Mouse (Mus musculus) retina, postnatal 7 days (tissue): ENCODE results near the gene Cxcl17.

Experiments
- DNase-seq: peaks from one replicate; pipeline ENCODE4 v3.0.0-alpha.2; 2012; ENCODE audit warnings: low read depth, low spot score

Gene Cxcl17

DNA sequence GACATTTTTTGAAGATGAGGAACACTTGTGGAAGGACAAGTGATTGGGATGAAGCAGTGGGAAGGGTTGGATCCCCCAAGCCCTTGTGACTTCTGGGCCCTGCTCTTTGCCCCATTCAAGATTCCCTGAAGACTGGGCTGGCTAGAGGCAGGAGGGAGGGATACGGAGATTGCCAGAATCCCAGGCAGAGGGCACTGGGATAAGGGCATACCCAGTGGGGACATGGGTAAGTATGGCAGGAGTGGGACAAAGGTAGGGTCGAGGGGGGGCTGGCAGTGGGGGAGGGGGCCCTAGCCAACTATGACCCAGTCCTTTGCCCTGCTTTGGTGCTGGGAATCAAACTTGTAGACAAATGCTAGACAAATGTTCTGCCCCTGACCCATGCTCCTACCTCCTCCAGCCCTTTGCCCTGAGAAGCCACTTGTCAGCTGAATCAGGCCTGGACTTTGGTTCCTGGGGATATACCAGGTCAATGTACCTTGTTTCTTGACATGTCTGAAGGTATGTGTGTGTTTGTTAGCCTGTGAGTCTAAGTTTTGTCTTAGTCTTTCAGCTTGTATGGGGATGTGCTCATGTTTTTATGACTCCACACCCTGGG lies 20.7 kb downstream of the Cxcl17 start:
- DNase-seq = no peak

DNA sequence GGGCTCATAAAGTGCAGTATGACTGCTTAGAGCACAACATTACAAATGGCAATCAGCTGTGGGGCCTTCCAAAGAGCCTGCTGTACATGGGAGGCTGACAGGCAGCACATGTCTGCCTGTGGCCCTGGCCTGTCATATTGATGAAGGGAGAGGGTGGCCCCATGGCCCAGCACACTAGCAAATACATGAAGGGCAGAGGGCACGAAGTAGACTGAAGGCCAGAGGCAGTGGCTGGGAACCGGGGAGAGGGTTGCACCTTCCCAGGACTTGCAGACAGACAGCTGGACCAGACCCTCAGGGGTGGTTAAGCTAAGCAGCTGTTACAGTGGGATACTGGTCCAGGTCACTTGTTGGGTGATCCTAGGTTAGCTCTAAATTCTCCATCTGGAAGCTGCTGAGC lies 21.7 kb downstream of the Cxcl17 start:
- no peak for DNase-seq

DNA sequence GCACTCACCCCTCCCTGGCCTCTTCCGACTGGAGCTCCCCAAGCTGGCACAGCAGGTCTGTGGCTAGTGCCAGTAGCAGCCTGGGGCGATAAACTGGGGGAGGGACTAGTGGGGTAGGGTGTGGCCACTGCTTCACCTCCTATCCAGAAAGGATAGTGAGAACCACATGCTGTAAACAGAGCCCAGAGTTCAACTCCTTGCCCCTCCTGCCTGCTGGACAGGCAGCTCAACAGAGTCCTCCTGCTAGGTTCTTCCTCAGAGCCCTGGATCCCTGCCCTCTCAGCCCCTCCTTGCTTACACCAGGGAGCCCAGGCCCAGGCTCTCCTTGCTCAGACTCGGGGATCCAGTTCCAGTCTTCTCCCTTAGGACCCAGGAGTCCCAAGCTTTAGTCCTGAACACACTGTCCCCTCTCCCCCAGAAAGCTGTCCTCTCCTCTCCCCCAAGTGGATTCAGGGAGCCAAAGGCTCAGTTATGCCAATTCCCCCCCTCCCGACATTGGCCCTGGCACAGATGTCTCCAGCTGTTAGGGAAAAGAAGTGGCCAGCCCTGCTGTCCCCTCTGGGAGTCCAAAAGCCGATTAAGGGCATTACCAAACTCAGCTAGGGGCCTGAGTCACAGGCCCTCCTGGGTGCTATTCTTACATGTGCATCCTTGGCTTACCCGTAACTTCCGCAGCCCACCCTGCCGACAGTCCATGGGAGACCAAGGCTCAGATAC lies 22.5 kb downstream of the Cxcl17 start:
- DNase-seq = no peak

DNA sequence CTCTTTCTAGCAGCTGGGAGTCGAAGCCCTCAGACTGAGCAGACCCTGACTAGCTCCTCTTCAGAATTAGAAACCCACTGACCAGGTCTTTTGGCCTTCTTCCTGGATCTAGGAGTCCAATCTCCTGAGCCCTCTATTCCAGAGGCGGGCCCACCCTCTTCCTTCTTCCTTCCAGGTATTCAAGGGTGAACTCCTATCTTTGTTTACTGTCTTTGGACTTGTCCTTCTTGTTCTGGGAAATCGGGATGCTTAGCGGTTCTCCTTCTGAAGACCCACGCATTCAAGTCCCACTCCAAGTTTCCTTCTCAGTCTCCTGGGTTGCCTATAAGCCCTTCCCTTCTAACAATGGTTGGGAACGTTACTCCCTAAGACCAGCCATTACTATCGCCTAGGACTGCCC lies 23.8 kb downstream of the Cxcl17 start:
- no peak for DNase-seq

DNA sequence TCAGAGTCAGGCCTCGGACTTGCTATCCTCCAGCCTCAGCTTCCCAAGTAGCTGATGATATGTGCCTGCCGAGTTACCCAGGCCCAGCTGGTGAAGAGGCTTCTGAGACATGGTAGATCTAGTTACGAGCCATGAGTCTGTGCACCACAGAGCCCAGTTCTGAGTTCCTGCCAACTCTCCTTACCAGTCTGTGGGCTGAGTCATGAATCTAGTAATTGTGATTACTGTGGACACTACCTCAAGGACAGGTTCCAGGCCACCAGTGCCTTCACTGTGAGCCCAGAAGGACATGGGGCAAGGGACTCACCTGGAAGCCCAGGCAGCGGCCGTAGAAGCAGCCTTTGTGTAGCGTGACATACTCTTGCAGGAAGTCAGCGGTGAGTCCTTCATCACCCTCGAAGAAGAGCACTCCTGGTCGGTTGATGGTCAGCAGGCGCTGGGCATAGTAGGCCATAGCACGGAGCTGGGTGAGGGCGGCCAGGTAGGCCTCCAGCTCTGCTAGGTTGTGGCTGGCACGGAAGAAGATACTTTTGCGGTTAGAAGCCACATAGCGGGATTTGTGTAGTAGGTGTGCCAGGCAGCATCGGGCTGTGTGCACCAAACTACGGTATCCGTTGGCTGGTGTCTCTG lies 24.8 kb downstream of the Cxcl17 start:
- DNase-seq = no peak

DNA sequence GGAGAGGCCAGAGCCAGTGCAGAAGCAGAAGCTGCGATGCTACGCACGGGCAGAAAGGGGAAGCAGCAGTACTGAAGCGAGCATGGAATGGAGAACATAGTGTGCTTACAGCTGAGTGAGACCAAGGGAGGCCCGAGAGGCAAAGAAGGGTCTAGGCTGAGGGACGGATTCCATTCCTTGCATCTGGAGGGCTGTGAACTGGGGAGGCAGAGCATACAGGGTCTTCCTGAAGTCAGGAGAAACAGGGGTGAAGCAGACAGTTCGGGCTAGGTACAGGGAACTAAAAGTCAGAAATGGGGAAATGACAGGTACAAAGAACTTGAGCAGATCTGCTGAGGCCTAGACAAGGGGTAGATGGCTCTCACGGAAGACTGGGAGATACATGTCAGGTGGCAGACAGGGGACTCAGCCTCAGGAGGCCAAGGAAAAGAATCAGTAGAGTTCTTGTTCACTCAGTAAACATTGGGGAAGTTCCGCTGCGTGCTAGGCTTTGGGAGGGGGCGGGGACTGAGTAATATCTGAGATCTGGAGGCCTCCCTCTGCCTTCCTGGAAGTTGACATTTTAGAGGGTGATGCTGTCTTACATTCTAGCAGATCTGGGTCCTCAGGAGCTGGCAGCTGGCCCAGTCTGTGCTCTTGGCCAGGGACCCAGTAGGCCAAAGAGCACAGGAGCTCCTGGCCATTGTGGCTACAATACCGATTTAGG lies 26.7 kb downstream of the Cxcl17 start:
- no peak for DNase-seq

DNA sequence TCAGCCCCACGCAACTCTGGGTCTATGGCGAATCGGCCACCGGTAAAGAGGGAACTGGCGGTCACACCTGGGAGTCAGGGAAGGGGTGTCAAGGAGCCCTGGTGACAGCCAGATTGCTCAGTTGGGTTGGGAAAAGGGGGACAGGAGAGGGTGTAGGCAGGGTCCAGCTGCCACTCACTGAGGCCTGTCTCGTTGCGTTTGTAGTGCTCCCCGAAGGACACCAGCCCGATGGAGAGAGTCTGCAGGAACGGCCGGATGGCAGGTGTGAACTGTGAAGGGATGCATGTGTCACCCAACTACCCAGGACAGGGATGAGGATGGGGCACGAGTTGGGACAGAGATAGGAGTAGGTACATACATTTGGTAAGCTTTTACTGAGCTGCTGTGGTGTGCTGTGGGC lies 27.4 kb downstream of the Cxcl17 start:
- DNase-seq = no peak

DNA sequence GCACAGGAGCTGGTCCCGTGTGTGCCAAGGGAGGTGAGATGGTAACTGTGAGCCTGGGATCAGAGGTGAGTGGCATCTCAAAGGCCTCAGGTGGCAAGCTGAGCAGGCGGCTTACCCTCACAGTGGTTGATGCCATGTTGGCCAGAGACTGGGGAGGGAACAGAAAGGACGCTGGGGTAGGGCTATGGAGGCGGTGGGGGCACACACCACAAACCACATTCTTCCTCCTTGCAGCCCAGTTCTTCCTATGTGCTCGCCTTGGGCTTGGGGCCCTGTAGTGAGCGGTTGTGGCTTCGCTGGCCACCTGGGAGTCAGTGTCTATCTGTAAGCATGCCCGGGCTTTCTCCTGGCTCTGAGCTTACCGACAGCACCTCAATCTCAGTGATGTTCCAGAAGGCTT lies 27.9 kb downstream of the Cxcl17 start:
- no peak for DNase-seq

DNA sequence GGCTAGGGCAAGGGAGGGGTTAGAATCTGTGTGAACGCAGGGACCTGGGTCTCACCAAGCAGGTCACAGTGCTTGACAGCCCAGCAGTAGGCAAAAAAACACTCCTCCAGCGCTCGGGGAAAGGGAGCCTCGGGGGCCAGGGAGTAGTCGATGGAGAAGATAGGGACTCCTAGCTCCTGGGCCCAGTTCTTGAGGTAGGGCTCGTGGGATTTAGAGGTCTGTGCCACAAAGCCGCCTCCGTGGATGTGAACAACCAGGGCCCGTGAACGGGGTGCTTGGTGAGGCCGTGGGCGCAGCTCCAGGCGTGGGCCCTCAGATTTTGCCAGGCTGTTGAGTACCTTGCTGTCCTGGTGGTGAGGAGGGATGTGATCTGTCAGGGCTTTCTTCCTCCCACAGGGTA lies 28.4 kb downstream of the Cxcl17 start:
- no peak for DNase-seq

DNA sequence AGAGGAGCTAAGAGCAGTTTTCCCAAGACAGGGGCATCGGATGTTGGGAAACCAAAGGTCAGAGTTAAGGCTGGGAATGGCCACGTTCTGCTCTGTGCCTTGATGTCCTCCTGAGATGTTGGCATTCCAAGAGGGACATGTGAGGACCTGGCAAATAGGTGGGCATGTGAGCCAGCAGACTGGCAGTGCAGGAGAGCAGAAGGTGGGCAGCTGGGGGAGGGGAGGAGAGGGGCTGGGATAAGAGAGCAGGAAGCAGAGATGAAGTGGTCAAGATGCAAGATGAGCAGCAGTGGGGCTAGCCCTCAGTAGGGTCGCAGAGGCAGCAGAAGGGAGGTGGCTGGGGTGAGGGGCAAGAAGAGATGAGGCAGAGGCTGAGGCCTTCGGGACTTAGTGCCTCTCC lies 28.8 kb downstream of the Cxcl17 start:
- no peak for DNase-seq

DNA sequence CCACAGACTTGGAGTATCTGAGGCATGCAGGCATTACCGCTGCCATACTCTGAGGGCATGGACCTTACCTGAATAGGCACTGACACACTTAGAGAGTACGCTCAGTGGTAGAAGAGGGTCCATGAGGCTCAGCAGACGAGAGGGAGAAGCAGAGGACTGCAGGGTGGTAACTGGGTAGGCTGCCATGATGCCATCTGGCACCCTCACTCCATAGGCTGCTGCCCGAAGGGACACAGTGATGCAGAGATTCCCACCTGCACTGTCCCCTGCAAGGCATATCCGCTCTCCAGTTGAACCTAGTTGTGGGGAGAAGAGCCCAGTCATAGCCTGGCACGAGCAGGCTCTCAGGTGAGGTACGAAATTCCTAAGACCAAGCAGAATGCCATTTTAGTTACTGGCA lies 29.3 kb downstream of the Cxcl17 start:
- no peak for DNase-seq

DNA sequence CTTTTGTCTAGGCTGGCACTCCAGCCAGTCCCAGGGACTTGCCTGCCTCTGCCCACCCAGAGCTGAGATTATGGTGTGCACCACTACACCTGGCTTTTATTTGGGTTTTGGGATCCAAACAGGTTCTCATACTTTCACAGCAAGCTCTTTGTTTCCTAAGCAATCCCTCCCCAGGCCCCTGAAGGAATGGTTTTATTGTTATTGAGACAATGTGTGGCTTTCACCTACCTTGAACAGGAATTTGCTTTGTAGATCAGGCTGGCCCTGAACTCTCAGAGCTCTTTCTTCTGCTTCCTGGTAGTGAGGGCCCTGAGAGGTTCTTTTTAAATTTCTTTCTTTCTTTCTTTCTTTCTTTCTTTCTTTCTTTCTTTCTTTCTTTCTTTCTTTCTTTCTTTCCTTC lies 30.1 kb downstream of the Cxcl17 start:
- DNase-seq = no peak

DNA sequence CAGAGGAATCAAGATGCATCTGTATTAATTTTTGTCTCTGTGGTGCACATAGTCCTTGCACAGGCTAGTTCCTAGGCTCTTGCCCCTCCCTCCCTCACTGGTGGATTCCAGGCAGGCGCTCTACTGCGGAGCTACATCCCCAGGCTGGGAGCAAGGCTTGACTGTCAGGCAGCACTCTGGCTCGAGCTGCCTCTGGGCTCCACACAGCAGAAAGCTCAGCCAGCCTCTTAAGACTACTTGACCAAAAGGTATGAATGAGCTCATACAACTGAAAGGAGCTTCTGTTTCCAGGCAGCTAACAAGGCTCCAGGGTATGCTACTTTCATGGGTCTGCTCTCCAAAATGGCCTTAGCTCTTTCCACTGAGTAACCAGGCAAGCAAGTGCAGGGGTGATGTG lies 31.4 kb downstream of the Cxcl17 start:
- DNase-seq = no peak

DNA sequence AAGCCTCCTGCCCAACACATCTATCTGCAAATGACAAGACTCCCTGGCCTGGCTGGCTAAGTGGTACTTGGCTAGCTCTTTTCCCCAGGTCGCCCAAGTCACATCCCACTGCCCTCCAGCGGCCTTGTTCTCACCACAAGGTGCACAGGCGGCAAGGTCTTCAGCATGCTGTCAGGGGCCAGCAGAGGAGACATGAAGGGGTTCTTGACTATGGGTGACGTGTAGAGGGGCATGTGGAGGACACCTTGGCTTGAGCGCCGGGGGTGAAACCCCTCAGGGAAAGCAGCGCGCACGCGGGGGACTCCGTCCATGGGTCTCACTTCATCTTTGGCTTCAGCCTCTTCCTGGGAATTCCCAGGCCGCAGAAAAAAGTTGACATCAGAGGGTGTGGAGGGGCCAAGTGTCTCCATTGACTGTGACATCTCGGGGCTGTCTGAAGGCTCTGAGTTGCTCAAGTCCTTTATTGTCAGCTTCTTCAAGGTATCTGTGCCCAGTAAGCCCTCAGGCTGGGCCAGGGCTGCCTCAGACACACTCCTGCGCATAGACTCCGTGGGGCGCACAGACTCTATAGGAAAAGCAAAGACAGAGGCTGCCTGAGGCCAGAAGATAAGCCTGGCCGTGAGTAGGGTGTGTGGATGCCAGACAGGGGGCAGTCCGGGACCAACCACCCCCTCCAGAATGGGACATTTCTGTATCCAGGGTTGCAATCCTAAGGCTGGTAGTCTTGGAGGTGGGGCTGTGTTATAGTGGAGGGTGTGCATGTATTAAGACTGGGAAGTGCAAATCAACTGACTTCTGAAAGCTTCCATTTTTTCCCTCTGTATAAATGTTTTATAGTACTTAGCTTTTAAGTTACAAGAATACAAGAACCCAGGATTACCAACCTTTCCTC lies 32.0 kb downstream of the Cxcl17 start:
- no peak for DNase-seq

DNA sequence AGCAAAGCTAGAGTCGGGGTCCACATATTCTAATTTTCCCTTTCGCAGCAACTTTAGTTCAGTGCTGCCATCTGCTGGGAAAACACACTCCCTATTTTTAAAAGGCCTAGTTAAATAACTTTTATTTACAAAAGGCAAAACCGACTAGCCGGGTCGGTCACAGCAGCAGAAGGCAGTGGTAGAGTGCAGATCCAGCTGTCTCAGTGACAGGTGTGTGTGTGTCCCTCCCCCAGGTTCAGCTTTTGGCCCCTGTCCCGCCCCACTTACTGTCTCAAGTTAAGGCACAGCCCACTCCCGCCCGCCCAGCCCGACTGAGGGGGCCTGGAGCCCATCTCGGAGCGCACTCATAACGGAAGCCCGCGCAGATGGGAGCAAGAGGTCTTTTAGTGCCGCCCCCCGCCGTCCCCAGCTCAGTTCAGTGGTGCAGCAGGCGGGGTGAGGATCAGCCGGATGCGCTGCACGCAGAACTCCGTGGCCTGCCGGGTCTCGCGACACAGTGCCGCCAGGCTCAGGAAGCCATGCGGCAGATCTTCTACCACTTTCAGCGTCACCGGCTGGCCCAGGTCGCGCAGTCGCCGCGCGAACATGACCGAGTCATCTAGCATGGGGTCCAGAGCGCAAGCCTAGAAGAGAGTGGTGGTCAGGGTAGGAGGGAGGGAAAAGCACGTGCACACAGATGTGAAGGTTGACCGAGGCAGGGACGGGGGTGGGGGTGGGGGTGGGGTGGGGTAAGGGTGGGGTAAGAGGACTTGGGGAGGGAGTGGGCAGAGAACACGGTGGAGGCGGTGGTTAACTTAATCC lies 32.9 kb downstream of the Cxcl17 start:
- DNase-seq = no peak

DNA sequence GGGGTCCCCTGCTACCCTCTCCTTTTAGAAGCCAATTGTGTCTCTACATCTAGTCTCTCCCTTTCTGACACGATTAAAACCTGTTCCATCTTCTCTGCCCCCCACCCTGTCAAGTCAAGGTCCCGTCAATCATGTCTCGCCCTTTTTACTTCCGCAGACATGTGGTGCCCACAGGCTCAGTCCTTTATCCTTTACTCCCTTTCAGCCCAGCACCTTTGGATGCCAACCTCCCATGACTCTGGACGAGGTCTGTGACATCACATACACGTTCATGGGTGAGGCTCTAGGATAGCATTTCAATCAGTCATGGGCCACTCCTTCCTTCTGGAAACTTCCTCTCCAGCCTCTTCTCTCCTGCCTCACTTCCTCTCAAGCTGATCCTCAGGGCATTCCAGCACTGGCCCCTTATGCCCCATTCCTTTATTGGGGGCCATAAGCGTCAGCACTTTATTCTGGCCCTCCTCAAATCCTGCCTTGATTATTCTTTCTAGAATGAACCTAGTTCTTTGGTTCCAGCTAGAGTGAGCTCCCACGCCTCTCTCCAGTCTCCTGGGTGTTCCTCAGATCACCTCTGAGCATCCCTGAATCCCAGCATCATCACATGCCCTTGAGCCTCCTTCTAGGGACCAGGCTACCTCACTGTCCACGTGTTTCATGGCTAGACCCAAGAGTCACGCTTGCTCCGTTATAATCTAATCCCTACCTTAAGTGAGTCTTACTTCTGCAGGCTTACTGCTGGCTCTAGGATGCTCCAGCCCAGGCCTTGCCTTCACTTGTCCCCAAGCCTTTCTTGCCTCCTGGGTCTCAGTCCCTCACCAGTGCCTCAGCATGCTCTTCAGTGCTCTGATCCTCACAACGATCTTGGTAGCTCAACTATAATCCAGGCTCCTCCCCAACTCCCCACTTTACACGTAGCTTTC lies 34.2 kb downstream of the Cxcl17 start:
- DNase-seq = no peak

DNA sequence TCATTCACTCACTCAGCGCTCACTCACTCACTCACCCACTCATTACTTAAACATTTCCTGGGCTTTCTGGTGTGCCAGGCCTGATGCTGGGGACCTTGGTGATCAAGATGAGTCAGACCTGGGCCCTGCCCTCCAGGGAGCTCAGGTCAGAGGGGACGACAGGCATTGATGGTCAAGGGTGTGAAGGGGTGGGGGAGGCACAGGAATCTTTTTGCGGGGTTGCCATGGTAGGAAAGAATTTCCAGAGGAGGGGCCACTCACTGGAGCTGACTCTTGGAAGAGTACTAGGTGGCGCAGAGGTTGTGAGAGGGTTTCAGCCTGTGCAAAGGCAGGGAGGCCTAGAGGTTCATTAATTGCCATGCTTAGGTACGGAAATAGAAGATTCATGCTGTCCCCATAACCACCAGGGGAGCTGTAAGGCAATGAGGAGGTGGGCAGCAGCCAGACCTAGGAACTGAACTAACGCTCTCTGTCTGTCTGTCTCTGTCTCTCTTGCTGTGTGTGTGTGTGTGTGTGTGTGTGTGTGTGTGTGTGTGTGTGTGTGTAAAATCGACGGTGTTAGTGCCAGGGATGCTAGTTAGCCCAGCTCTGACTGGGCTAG lies 35.5 kb downstream of the Cxcl17 start:
- DNase-seq = no peak

DNA sequence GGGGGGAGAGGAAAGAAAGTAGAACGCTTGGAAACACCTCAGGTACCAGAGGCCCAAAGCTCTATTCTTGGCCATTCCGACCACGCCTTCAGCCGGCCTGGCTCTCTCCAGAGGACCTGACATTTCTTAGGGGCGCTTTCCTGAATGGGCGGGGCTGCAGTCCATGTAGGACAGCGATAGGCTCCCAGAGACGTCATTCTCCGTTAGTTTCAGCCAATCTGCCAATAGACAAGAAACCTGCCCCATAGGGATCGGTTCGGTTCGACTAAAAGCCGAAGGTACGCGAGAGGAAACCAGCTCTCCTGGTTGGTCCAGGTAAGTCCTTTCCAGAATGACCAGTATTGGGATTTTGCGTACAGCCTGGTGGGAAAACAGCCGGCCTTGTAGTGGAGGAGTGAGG lies 36.1 kb downstream of the Cxcl17 start:
- DNase-seq = no peak

DNA sequence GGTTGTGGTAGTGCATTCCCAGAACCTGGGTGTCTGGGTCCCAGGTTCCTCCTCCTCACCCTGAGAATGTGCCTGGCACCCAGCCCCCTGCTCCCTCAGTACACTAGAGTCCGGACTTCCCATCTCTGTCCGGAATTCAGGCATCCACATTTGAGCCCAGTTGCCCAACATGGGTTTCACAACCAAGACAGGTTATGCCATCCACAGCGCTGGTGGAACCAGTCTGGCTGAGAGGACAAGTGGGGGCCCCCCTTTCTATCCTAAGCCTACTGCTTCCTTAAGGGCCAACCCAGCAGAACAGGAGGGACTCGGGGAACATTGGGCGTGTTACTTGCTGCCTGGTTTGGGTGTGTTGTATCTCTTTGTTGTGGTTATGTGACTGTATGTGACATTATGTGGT lies 40.2 kb downstream of the Cxcl17 start:
- DNase-seq = no peak
